Mouse (Mus musculus): ENCODE measurements at regions not wholly inside any gene's neighbourhood (a gene's known extent, or its start where the extent isn't known, plus 50 kb on each side); places are given as distances from the start of the nearest gene placed in this dataset.

DNA sequence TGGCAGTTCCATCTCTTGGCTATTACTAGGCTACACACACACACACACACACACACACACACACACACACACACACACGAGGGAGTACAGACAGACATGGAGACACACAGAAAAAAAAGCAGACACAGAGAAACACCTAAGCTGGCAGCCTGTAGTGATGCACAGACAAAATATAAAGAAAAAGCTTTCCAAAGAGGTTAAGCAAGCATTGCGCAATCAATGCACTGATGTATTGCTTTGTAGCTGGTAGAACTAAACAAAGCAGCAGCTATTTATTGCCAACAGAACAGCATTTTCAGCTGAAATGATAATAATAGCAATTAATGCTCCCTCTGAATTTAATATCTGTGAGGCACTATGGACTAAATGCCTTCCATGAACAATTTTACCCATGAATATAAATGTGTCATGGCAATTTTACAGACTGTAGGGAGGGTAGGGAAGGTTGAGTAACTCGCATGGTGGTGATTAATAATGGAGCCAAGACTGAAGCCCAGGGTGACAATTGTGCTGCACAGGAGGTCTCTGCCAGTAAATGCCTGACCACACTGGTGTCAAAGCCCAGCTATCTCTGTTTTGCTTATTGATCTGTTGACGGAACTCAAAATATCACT, 271.7 kb downstream of the Gm11361 start:
- TF ChIP-seq POLR2A (IDR thresholded peaks at IDR 0.05; ENCODE audit: borderline replicate concordance, insufficient read depth, low read length), result no peak
- TF ChIP-seq CTCF (IDR thresholded peaks at IDR 0.05; ENCODE audit: borderline replicate concordance, insufficient read depth, low read depth, low read length), result no peak
